Mouse (Mus musculus): Measurements from ENCODE around the gene Tmem119.

Tmem119 gene

GRCm38 (mm10) chr5:113827991-113828411 is 27.7 kb upstream of the Tmem119 start:
- in situ Hi-C loops (cut with MboI; ENCODE audit: unreplicated experiment in 2 of 2): loop anchor here in 1 of 2 experiments (25.0 kb wide), 1 partner anchor 1809 kb away; the partner anchor contains the start of gene Rab35

GRCm38 (mm10) chr5:113826619-113827018 is 26.3 kb upstream of the Tmem119 start:
- in situ Hi-C loops (cut with MboI; ENCODE audit: unreplicated experiment in 2 of 2): loop anchor here in 1 of 2 experiments (25.0 kb wide), 1 partner anchor 1811 kb away; the partner anchor contains the start of gene Rab35

- in situ Hi-C loops (cut with MboI; ENCODE audit: unreplicated experiment in 2 of 2): loop anchor here in 1 of 2 experiments (25.0 kb wide), 1 partner anchor 1812 kb away; the partner anchor contains the start of gene Rab35
Measured at GRCm38 (mm10) chr5:113825558-113825957, 25.2 kb upstream of the Tmem119 start.

DNA sequence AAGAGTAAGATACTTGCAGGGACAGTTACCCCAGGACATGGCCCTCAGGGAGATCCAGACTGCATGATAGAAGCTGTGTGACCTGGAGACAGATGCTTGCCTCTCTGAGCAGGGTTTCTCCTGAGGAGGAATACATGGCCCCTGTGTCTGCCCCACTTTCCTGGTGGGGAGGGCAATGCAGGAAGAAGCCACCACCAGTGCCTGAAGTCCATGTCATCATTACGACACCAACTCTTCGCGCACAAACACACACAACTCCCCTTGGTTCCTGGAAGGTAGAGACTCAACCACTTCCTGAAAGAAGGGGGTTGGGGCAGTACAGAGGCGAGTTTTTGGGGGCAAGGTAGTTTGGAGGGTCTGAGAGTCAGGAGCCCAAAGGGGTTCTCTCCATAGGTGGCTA is 23.9 kb upstream of the Tmem119 start:
- in situ Hi-C loops (cut with MboI; ENCODE audit: unreplicated experiment in 2 of 2): loop anchor here in 1 of 2 experiments (25.0 kb wide), 1 partner anchor 1663 kb away; the partner anchor contains the start of gene Sirt4

DNA sequence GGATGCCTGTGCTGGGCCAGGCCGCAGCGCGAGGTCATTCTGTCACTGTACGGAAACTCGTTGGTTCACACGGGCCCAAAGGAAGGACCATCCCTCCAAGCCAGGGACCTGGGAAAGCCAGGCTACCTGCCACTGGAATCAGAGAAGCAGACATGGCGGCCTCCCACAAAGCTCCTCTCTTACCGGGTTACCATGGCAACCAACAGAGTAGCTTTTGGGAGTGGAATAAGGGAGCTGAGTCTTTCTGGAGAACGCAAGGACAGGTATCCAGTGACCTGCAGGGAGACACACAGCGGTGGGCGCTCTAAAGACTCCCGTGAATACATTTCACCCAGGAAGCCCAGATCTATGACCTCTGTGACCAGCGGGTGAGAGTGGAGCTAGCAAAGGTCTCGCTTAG is 18.3 kb upstream of the Tmem119 start:
- in situ Hi-C loops (cut with MboI; ENCODE audit: unreplicated experiment in 2 of 2): loop anchor here (5.0 to 25.0 kb wide), 5 partner anchors 344 to 1669 kb away; partner anchors contain the start of gene Sirt4 (in 1 of the 2)

GRCm38 (mm10) chr5:113815638-113816152 is 15.4 kb upstream of the Tmem119 start:
- in situ Hi-C loops (cut with MboI; ENCODE audit: unreplicated experiment in 2 of 2): loop anchor here (5.0 to 25.0 kb wide), 5 partner anchors 341 to 1672 kb away; partner anchors contain the start of gene Sirt4 (in 1 of the 2)

GRCm38 (mm10) chr5:113815041-113815389 is 14.7 kb upstream of the Tmem119 start:
- in situ Hi-C loops (cut with MboI; ENCODE audit: unreplicated experiment in 2 of 2): loop anchor here (5.0 to 25.0 kb wide), 5 partner anchors 340 to 1672 kb away; partner anchors contain the start of gene Sirt4 (in 1 of the 2)

DNA sequence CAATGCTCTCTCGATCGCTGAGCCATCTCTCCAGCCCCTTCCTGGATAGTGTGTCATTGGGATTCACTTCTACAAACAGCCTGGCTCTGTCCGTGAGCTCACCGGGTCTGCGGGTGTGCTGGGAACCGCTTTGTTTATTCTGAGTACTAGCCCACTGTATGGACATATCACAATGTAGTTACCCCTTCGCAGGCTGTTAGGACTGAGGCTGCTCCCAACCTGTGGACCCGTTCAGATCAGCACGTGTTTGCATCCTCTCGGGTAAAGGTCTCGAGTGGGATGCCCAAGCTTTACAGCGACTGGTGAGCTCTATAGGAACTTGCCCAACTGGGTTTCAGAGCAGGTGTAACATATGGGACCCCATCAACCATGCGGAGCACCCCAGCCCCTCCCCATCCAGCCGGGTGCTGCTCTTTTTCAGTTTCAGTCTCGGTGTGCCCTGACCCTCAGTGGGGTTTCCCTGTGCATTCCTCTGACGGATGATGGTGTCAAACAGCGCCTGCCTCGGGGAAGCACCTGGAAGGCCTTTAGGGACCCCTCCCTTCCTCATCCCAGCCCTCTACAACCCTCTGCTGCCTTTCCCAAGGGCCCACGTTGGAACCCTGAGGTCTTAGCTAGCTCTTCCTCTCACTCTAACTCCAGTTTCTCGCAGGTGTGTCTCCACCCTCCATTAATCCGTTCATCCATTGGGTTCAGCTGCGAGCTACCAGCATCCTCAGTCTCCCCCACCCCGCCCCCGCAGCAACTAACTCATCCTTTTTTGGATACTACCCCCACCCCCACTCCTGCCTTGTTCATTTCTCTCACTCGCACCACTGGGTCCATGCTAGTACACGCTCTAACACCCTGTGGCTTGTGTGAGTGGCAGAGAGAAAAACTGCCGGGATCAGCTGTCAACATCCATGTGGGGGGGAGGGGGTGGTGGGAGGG is 14.1 kb upstream of the Tmem119 start:
- in situ Hi-C loops (cut with MboI; ENCODE audit: unreplicated experiment in 2 of 2): loop anchor here (5.0 to 25.0 kb wide), 8 partner anchors 33 to 1673 kb away; partner anchors contain the start of genes Iscu (in 2 of the 2), Sart3 (in 2 of the 2) and Sirt4 (in 1 of the 2)

DNA sequence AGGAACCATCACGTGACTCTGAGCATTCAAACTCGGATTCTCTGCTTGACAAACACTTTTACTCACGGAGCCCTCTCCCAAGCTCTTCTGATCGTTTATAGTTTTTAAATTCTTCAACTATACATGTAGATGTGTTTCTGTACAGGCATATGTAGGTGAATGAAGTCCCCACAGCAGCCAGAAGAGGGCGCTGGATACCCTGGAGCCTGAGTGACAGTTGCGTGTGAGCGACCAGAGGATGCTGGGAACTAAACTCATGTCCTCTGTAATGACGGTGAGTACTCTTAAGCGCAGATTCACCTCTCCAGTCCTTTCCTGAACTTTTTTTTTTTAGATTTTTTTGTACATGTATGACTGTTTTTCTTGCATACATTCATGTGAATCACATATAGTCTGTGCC is 13.3 kb upstream of the Tmem119 start:
- in situ Hi-C loops (cut with MboI; ENCODE audit: unreplicated experiment in 2 of 2): loop anchor here (5.0 to 25.0 kb wide), 7 partner anchors 34 to 1674 kb away; partner anchors contain the start of genes Iscu (in 2 of the 2), Sart3 (in 2 of the 2) and Sirt4 (in 1 of the 2)

DNA sequence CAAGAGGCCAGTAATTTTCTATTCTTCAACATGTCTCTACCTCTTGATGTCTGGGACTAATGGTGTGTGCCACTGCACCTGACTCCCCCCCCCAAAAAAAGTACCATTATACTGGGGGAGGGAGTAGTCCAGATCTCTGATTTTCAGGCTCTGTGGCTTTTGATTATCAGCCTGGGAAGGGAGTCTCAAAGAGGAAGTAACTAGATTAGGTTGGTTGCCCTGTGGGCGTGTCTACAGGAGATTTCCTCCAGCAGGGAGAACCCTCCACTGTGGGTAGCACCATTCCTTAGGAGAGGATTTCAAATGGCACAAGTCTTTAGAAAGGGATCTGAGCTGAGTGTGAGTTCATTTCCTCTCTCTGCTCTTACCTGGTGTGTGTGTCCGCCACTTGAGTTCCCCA is 12.3 kb upstream of the Tmem119 start:
- in situ Hi-C loops (cut with MboI; ENCODE audit: unreplicated experiment in 2 of 2): loop anchor here (5.0 to 25.0 kb wide), 7 partner anchors 35 to 1675 kb away; partner anchors contain the start of genes Iscu (in 2 of the 2), Sart3 (in 2 of the 2) and Sirt4 (in 1 of the 2)

- in situ Hi-C loops (cut with MboI; ENCODE audit: unreplicated experiment in 2 of 2): loop anchor here (5.0 to 25.0 kb wide), 7 partner anchors 35 to 1675 kb away; partner anchors contain the start of genes Iscu (in 2 of the 2), Sart3 (in 2 of the 2) and Sirt4 (in 1 of the 2)
Measured at GRCm38 (mm10) chr5:113811824-113812420, 11.6 kb upstream of the Tmem119 start.

DNA sequence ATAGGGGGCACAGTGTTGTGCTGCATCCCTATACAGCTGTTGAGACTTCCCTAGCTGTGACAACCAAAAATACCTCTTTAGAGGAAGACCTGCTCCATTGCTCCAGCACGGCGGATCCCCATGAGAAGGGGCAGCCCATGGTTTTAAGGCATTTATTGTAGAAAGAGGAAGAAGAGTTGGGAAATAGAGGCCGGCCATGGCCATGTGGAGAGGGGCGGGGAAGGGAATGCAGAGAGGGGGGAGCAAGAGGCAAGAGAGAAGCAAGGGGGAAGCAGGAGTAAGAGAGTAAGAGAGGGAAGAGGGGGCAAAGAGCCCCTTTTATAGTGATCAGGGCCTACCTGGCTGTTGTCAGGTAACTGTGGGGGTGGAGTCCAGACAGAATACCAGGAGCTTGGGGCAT is 9.8 kb upstream of the Tmem119 start:
- in situ Hi-C loops (cut with MboI; ENCODE audit: unreplicated experiment in 2 of 2): loop anchor here (5.0 to 25.0 kb wide), 7 partner anchors 37 to 1677 kb away; partner anchors contain the start of genes Iscu (in 2 of the 2), Sart3 (in 2 of the 2) and Sirt4 (in 1 of the 2)

GRCm38 (mm10) chr5:113808177-113808576 is 7.9 kb upstream of the Tmem119 start:
- in situ Hi-C loops (cut with MboI; ENCODE audit: unreplicated experiment in 2 of 2): loop anchor here in 1 of 2 experiments (25.0 kb wide), 1 partner anchor 1679 kb away; the partner anchor contains the start of gene Sirt4

GRCm38 (mm10) chr5:113807712-113808111 is 7.4 kb upstream of the Tmem119 start:
- in situ Hi-C loops (cut with MboI; ENCODE audit: unreplicated experiment in 2 of 2): loop anchor here in 1 of 2 experiments (25.0 kb wide), 1 partner anchor 1680 kb away; the partner anchor contains the start of gene Sirt4

DNA sequence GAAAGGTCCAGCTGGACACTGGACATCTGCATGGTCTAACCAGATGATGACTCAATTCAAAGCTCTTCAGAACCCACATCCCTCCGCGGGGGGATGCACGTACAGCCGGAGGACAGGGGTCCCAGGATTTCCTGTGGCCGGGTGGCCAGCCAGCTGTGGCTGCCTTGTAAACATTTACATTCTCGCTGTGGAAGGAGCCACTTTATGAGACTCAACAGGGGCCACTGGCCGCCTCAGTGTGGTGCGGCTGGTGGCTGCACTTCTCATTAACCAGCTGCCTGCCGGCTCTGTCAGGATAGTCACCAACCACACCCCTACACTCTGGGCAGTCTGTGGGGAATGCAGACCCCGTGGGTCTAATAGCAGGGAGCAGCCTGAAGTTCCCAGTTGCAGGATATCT is 6.1 kb upstream of the Tmem119 start:
- in situ Hi-C loops (cut with MboI; ENCODE audit: unreplicated experiment in 2 of 2): loop anchor here in 1 of 2 experiments (25.0 kb wide), 1 partner anchor 1681 kb away; the partner anchor contains the start of gene Sirt4

DNA sequence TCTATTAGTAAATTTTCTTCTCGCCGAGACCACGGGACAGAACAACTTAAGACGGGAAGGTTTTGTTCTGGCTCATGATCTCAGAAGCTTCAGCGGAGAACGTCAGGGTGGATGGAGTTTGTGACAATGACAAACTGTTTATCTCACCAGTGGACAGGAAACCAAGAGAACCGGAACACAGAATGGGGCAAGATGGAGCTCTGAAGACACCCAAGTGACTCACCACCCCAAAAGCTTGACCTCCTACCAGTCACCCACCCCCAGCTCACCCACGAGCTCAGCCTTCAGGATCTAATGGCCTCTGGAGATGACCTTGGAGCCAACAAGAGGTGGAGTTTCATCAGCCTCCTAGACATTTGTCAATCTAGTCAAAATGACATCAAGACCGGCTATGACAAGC is 5.0 kb upstream of the Tmem119 start:
- in situ Hi-C loops (cut with MboI; ENCODE audit: unreplicated experiment in 2 of 2): loop anchor here in 1 of 2 experiments (25.0 kb wide), 1 partner anchor 1682 kb away; the partner anchor contains the start of gene Sirt4

GRCm38 (mm10) chr5:113804395-113804966 is 4.2 kb upstream of the Tmem119 start:
- in situ Hi-C loops (cut with MboI; ENCODE audit: unreplicated experiment in 2 of 2): loop anchor here in 1 of 2 experiments (25.0 kb wide), 1 partner anchor 1683 kb away; the partner anchor contains the start of gene Sirt4

DNA sequence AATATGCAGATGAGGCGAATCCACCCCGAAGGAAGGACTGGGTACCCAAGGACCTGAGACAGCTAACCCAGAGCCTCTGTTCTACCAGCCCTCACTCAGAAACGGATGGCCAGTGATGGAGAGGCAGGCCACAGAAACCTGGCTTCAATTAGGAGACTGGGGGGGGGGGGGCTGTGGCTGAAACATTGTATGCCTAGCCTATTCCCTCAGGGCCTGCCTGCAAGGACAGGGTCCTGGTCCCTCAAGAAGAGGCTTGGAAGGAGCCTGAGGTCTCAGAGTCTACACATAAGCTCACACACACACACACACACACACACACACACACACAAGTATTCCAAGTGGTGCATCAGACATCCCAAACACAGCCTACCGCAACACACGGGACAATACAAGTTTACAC is 625 bp downstream of the Tmem119 start:
- in situ Hi-C loops (cut with MboI; ENCODE audit: unreplicated experiment in 2 of 2): loop anchor here (25.0 kb wide), 4 partner anchors 788 to 1688 kb away; partner anchors contain the start of genes Cryba4 (in 1 of the 2), Crybb1 (in 1 of the 2), Sirt4 (in 1 of the 2) and Tpst2 (in 1 of the 2)

GRCm38 (mm10) chr5:113798525-113798924 is 1.8 kb downstream of the Tmem119 start:
- in situ Hi-C loops (cut with MboI; ENCODE audit: unreplicated experiment in 2 of 2): loop anchor here (25.0 kb wide), 3 partner anchors 789 to 1536 kb away; partner anchors contain the start of genes Cryba4 (in 1 of the 2), Crybb1 (in 1 of the 2) and Tpst2 (in 1 of the 2)
